Mouse (Mus musculus) testis, adult 2 months (tissue): Measurements from ENCODE around the gene Smg9. TPM values are rescaled to one million over a fixed set of nuclear protein-coding genes. Genes with fewer than 3 reads are reported as not detected.

ENCODE experiments used
- H3K27ac ChIP-seq: fragments of 200-500 bp; 2 replicates; pipeline ENCODE4 v1.5.1; 2012; ENCODE audit warnings: low read depth, low read length; ENCODE audit not compliant: control insufficient read depth, insufficient read depth
- H3K27me3 ChIP-seq: fragments of 200-500 bp; 2 replicates; pipeline ENCODE4 v1.6.1; 2012; ENCODE audit warnings: mild to moderate bottlenecking, low read length, moderate library complexity; ENCODE audit not compliant: control insufficient read depth, insufficient read depth
- H3K36me3 ChIP-seq: fragments of 200-500 bp; 2 replicates; pipeline ENCODE4 v1.6.1; 2012; ENCODE audit warnings: mild to moderate bottlenecking, low read length; ENCODE audit not compliant: control insufficient read depth, insufficient read depth
- H3K4me1 ChIP-seq: fragments of 200-500 bp; 2 replicates; pipeline ENCODE4 v1.6.1; 2012; ENCODE audit warnings: low read length; ENCODE audit not compliant: control insufficient read depth, insufficient read depth
- H3K4me3 ChIP-seq: fragments of 200-500 bp; 2 replicates; pipeline ENCODE4 v1.5.1; 2012; ENCODE audit warnings: low read depth, mild to moderate bottlenecking, low read length, moderate library complexity, mixed read lengths; ENCODE audit not compliant: control insufficient read depth
- CTCF ChIP-seq: fragments of 200-500 bp; IDR thresholded peaks from 2 replicates; pipeline ENCODE4 v1.5.1; 2012; ENCODE audit warnings: low read depth, mild to moderate bottlenecking, inconsistent platforms, low read length, moderate library complexity; ENCODE audit not compliant: control insufficient read depth, insufficient read depth, insufficient replicate concordance
- POLR2A ChIP-seq: fragments of 200-500 bp; IDR thresholded peaks from 2 replicates; pipeline ENCODE4 v1.6.1; 2012; ENCODE audit warnings: low read depth, mild to moderate bottlenecking, inconsistent platforms, low read length, moderate library complexity; ENCODE audit not compliant: control insufficient read depth
- polyA plus RNA-seq: library from polyadenylated mRNA; depleted of rRNA; stranded (reverse); fragments of >200 nt; gene quantifications from 2 replicates; pipeline ENCODE4 v1.2.3, GENCODE M21; 2012; rRNA removed

The Smg9 gene
- 151 and 171 TPM in 2 replicates for polyA plus RNA-seq

- H3K36me3 ChIP-seq = no peaks in the 10 kb centered on the region; the same call in 1 of the 2 replicates
- TF ChIP-seq CTCF = no peak
- peak; percentile 42 for TF ChIP-seq POLR2A
- H3K4me1 ChIP-seq = peaks cover 7% of the 10 kb centered on the region
- H3K27me3 ChIP-seq = no peaks in the 10 kb centered on the region
- peak within 1 kb of the TSS; percentile 97 for H3K27ac ChIP-seq
- peak within 1 kb of the TSS; percentile 92 for H3K4me3 ChIP-seq
Observed at GRCm38 (mm10) chr7:24399256-24400081, at the start of gene Smg9. Gene Smg9 (plus strand): TSS chr7:24399619.

GRCm38 (mm10) chr7:24355646-24356045 lies 43.8 kb upstream of the Smg9 start:
- TF ChIP-seq POLR2A (peak; percentile 51), CTCF (no peak)
- H3K27me3 ChIP-seq = no peaks in the 10 kb centered on the region
- peak overlapping the region; percentile 92 for H3K4me3 ChIP-seq

GRCm38 (mm10) chr7:24356081-24356480 lies 43.3 kb upstream of the Smg9 start:
- Histone ChIP-seq H3K4me3 (peak overlapping the region; percentile 92), H3K36me3 (no peaks in the 10 kb centered on the region), H3K27ac (peak overlapping the region; percentile 63; the same call in 1 of the 2 replicates), H3K27me3 (no peaks in the 10 kb centered on the region), H3K4me1 (peaks cover 3% of the 10 kb centered on the region)
- no peak; the same call in 1 of the 2 replicates for TF ChIP-seq POLR2A

More at GRCm38 (mm10) chr7:24355646-24356045, 43.8 kb upstream of the Smg9 start:
- Histone ChIP-seq H3K4me1 (peaks cover 3% of the 10 kb centered on the region), H3K36me3 (no peaks in the 10 kb centered on the region), H3K27ac (peak overlapping the region; percentile 63; the same call in 1 of the 2 replicates)

GRCm38 (mm10) chr7:24357899-24358298 lies 41.5 kb upstream of the Smg9 start:
- no peak overlapping the region for H3K27ac ChIP-seq
- peaks cover 3% of the 10 kb centered on the region for H3K4me1 ChIP-seq
- no peak overlapping the region for H3K4me3 ChIP-seq
- TF ChIP-seq CTCF = peak; percentile 92
- TF ChIP-seq POLR2A = no peak
- H3K36me3 ChIP-seq = no peaks in the 10 kb centered on the region
- H3K27me3 ChIP-seq = no peaks in the 10 kb centered on the region

- TF ChIP-seq CTCF (0 out of 2 replicates have a peak, but pooled peaks have one; percentile 5), POLR2A (no peak)
- H3K4me3 ChIP-seq = no peak overlapping the region
- H3K27ac ChIP-seq = no peak overlapping the region
- no peaks in the 10 kb centered on the region for H3K27me3 ChIP-seq
- H3K4me1 ChIP-seq = peaks cover 3% of the 10 kb centered on the region
- H3K36me3 ChIP-seq = no peaks in the 10 kb centered on the region
Observed at GRCm38 (mm10) chr7:24359269-24359668, 40.1 kb upstream of the Smg9 start.

- H3K27me3 ChIP-seq = no peaks in the 10 kb centered on the region
- peak; percentile 53; the same call in 1 of the 2 replicates for TF ChIP-seq CTCF
- TF ChIP-seq POLR2A = no peak
- no peak overlapping the region for H3K27ac ChIP-seq
- H3K4me1 ChIP-seq = peaks cover 3% of the 10 kb centered on the region
- H3K36me3 ChIP-seq = no peaks in the 10 kb centered on the region
- H3K4me3 ChIP-seq = no peak overlapping the region
Observed at GRCm38 (mm10) chr7:24361001-24361400, 38.4 kb upstream of the Smg9 start.

GRCm38 (mm10) chr7:24363228-24363627 lies 36.2 kb upstream of the Smg9 start:
- no peak overlapping the region for H3K27ac ChIP-seq
- no peaks in the 10 kb centered on the region for H3K27me3 ChIP-seq
- TF ChIP-seq POLR2A (no peak), CTCF (no peak)
- H3K4me3 ChIP-seq = no peak overlapping the region
- H3K36me3 ChIP-seq = no peaks in the 10 kb centered on the region
- peaks cover 3% of the 10 kb centered on the region for H3K4me1 ChIP-seq
